Mouse (Mus musculus): ENCODE measurements around the gene Ddx31. TPM values are rescaled to one million over a fixed set of nuclear protein-coding genes. Genes with fewer than 3 reads are reported as not detected.

The Ddx31 gene
- polyA plus RNA-seq (2015; fragmentation: Nextera tagmentation; extraction: Ambion mirVana): 14.7 and 14.8 TPM in 2 replicates

DNA sequence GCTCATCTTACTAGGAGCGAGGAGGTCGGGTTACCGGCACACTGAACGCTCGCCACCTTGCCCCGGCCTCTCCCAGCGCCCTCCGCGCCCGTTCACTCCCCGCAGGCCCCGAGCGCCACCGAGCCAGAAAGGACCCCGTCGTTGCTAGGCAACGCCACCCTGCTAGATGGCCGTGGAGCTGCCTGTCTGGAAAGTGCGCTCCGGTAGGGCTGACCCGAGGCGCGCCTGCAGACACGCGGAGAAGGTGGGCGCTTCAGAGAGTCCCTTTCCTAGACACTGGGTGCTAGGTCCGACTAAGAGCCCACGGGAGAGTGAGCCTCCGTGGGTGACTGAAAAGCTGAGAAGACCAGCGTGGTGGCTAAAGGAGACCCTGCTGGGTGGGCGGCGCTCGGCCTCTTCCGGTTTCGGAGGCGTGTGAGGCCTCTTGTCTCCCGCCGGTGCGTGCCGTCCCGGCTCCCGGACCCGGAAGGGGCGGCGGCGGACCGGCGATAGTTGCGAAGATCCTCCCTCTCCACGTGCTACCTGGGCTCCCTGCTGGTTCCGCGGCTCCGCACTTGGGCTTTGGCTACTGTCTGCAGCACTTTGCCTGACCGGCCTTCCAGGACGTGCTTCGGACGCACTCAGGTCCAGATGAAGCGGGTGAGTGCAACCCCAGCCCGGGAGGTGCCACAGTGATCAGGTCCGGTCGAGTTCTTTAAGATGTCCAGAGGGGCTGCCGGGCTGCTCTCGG is at the start of gene Ddx31, which contains the start of gene Gtf3c4:
Gene Ddx31, plus strand, starts transcription at position 185 of the 730 bp plus-strand sequence.
Gene Gtf3c4, minus strand, starts transcription at position 139 of the 730 bp plus-strand sequence.
- H3K36me3 ChIP-seq: peaks cover 13% of the 10 kb centered on the region
- peaks cover 36% of the 10 kb centered on the region for H3K4me1 ChIP-seq
- H3K9me3 ChIP-seq: no peaks in the 10 kb centered on the region
- H3K27me3 ChIP-seq: no peaks in the 10 kb centered on the region
- under 1% methylated on average over 61 of the region's 63 CpGs for WGBS
- H3K4me2 ChIP-seq: peak within 1 kb of the TSS; percentile 78
- H3K4me3 ChIP-seq: peak within 1 kb of the TSS; percentile 99
- peak within 1 kb of the TSS; percentile 97 for H3K9ac ChIP-seq
- peak within 1 kb of the TSS; percentile 93 for H3K27ac ChIP-seq
- peak; percentile 93 for ATAC-seq (ENCODE audit: insufficient number of reproducible peaks, low FRiP score, low TSS enrichment, low read depth)

DNA sequence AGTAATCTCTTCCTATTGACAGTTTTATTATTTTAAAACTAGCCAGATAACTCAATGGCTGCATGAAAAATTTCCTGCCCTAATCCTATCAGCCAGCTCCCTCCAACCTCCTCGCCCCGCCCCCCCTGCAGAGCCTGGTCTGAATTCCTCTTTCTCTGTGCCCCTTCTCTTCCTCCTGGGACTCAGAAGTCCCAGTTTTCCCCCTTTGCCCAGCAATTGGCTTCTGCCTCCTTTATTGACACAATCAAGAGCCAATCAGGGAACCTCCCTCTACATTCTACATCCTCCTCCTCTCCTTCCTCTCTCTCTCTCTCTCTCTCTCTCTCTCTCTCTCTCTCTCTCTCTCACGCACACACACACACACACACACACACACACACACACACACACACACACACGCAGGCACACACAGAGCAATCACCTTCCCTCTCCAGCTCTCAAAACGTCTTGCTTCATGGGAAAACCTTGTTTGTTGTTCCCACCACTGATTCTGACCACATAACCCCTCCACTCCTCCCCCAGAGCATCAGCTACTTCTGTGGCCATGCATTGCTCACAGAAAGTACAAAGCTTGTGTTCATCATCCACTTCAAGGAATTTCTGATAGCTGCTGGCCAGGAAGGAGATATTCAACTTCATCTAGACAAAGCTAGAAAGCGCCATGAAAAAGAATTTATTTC is 47.1 kb upstream of the Ddx31 start:
- Histone ChIP-seq H3K36me3 (no peaks in the 10 kb centered on the region), H3K27me3 (peaks cover 15% of the 10 kb centered on the region), H3K9ac (no peak overlapping the region), H3K4me2 (peak overlapping the region; percentile 25; the same call in 1 of the 2 replicates), H3K4me1 (0 out of 2 replicates have a peak, but pooled peaks cover 5% of the 10 kb centered on the region), H3K4me3 (no peak overlapping the region), H3K9me3 (no peaks in the 10 kb centered on the region), H3K27ac (no peak overlapping the region)
- no peak for ATAC-seq (ENCODE audit: insufficient number of reproducible peaks, low FRiP score, low TSS enrichment, low read depth)
- WGBS: 23% methylated on average over 5 of the region's 6 CpGs

GRCm38 (mm10) chr2:28794623-28795022 is 45.6 kb upstream of the Ddx31 start:
- no peak overlapping the region for H3K4me3 ChIP-seq
- H3K9me3 ChIP-seq: no peaks in the 10 kb centered on the region
- H3K36me3 ChIP-seq: no peaks in the 10 kb centered on the region
- WGBS: 70% methylated on average over 5 of the region's 5 CpGs
- H3K4me1 ChIP-seq: 0 out of 2 replicates have a peak, but pooled peaks cover 5% of the 10 kb centered on the region
- peaks cover 15% of the 10 kb centered on the region for H3K27me3 ChIP-seq
- H3K27ac ChIP-seq: no peak overlapping the region
- no peak overlapping the region for H3K4me2 ChIP-seq
- no peak for ATAC-seq (ENCODE audit: insufficient number of reproducible peaks, low FRiP score, low TSS enrichment, low read depth)
- no peak overlapping the region for H3K9ac ChIP-seq

DNA sequence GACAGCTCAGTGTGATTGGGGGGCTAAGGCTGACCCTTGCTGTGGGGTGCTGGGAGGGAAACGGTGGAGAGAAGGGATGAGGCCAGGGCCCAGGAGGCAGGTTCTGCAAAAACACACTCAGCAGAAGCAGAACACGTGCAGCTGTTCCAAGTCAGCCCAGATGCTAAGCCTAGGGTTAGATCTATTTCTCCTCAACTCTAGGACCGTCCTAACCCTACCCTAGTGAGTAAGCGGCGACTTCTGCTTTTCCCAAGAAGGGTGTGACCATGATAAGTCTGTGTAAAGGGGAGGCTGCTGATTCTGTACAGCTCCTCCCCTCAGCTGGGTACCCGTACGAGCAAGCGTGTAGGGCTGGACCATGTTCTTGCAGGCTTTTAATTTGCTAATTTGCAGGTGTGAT is 43.9 kb upstream of the Ddx31 start:
- no peaks in the 10 kb centered on the region for H3K36me3 ChIP-seq
- no peak overlapping the region for H3K9ac ChIP-seq
- H3K4me1 ChIP-seq: 0 out of 2 replicates have a peak, but pooled peaks cover 5% of the 10 kb centered on the region
- H3K27ac ChIP-seq: no peak overlapping the region
- no peak overlapping the region for H3K4me2 ChIP-seq
- WGBS: 52% methylated on average over 8 of the region's 8 CpGs
- H3K9me3 ChIP-seq: no peaks in the 10 kb centered on the region
- no peak for ATAC-seq (ENCODE audit: insufficient number of reproducible peaks, low FRiP score, low TSS enrichment, low read depth)
- peaks cover 15% of the 10 kb centered on the region for H3K27me3 ChIP-seq
- no peak overlapping the region for H3K4me3 ChIP-seq

DNA sequence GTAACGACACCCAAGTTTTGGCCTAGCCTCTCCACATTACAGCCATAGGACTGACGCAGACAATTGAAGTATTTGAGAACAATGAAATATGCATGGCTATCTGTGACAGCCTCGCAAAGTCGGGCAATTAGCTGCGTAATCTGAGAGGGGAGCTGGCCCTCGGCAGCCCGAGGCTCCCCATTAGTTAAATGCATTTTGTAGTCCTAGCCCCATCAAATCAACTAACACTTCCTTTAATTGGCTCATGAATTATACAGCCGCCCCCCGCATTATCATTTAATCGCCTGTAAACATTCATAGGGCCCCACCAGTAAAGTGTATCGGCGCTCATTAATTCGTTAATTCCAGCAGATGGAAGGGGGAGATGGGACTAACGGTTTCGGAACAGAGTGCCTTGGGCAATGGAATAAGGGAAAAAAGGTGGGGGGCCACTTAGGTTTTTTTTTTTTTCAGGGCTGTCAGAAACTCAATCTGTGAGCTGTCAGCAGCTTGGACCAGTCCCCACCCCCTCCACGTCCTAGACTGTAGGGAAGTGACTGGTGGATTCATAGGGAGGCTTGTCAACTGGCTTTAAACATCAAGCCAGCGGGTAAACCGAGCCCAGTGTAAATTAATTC is 42.6 kb upstream of the Ddx31 start:
- Histone ChIP-seq H3K9ac (no peak overlapping the region), H3K27me3 (peaks cover 23% of the 10 kb centered on the region), H3K4me3 (no peak overlapping the region), H3K27ac (no peak overlapping the region), H3K4me2 (no peak overlapping the region), H3K36me3 (no peaks in the 10 kb centered on the region), H3K4me1 (peaks cover 13% of the 10 kb centered on the region; the same call in 1 of the 2 replicates), H3K9me3 (no peaks in the 10 kb centered on the region)
- ATAC-seq (ENCODE audit: insufficient number of reproducible peaks, low FRiP score, low TSS enrichment, low read depth): no peak
- 19% methylated on average over 18 of the region's 18 CpGs for WGBS

DNA sequence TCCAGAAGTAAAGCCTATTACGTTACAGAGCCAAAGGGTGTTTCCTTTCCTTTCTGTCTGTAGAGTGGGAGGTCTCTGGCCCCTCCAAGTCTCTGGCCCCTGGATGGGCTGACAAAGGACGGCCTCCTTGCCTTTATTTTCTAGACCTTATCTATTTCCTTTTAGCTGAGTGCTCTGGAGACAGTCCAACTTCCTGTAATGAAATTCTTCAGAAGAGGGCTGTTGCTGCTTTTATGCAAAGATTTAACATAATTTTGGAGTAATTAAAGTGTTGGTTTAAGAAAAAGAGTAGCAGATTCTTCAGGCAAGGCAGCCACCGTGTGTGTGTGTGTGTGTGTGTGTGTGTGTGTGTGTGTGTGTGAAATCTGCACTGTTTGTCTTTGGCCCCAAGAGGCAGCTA is 41.8 kb upstream of the Ddx31 start:
- H3K4me1 ChIP-seq: peaks cover 13% of the 10 kb centered on the region; the same call in 1 of the 2 replicates
- no peak overlapping the region for H3K4me2 ChIP-seq
- H3K27ac ChIP-seq: no peak overlapping the region
- no peak for ATAC-seq (ENCODE audit: insufficient number of reproducible peaks, low FRiP score, low TSS enrichment, low read depth)
- H3K9ac ChIP-seq: no peak overlapping the region
- 27% methylated on average over 3 of the region's 3 CpGs for WGBS
- H3K4me3 ChIP-seq: no peak overlapping the region
- peaks cover 31% of the 10 kb centered on the region for H3K27me3 ChIP-seq
- H3K36me3 ChIP-seq: no peaks in the 10 kb centered on the region
- H3K9me3 ChIP-seq: no peaks in the 10 kb centered on the region

- Histone ChIP-seq H3K4me2 (no peak overlapping the region), H3K36me3 (no peaks in the 10 kb centered on the region), H3K4me1 (peaks cover 13% of the 10 kb centered on the region; the same call in 1 of the 2 replicates), H3K27me3 (peaks cover 32% of the 10 kb centered on the region), H3K9me3 (no peaks in the 10 kb centered on the region), H3K9ac (no peak overlapping the region), H3K27ac (no peak overlapping the region), H3K4me3 (no peak overlapping the region)
- ATAC-seq (ENCODE audit: insufficient number of reproducible peaks, low FRiP score, low TSS enrichment, low read depth): no peak
- 26% methylated on average over 2 of the region's 2 CpGs for WGBS
Measured at GRCm38 (mm10) chr2:28799575-28799974, 40.6 kb upstream of the Ddx31 start.

GRCm38 (mm10) chr2:28803406-28803805 is 36.8 kb upstream of the Ddx31 start:
- H3K27me3 ChIP-seq: peaks cover 17% of the 10 kb centered on the region

DNA sequence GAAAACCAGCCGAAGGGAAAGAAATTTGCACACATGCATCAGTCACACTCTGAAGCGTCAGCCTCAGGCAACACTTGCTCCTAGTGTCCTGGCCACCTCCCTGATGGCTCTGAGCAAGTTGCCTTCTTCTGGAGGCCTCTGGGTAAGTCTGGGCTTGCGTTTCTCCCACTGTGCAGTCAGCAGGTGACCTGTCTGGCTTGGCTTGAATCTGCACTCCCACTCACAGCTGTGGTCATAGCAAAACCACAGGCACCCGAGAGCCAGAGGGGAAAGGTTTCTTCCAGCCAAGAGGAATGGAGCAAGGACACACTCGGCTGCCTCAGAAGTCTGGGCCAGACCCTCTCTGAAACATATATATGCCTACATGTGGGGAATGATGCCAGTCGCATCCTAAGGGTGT is 31.4 kb upstream of the Ddx31 start:
- 67% methylated on average over 6 of the region's 6 CpGs for WGBS
- Histone ChIP-seq H3K9me3 (no peaks in the 10 kb centered on the region), H3K4me2 (no peak overlapping the region), H3K27me3 (no peaks in the 10 kb centered on the region), H3K27ac (no peak overlapping the region), H3K4me3 (no peak overlapping the region), H3K9ac (no peak overlapping the region), H3K4me1 (no peaks in the 10 kb centered on the region), H3K36me3 (no peaks in the 10 kb centered on the region)
- ATAC-seq (ENCODE audit: insufficient number of reproducible peaks, low FRiP score, low TSS enrichment, low read depth): no peak

More at GRCm38 (mm10) chr2:28803406-28803805, 36.8 kb upstream of the Ddx31 start:
- Histone ChIP-seq H3K9me3 (no peaks in the 10 kb centered on the region), H3K4me3 (no peak overlapping the region), H3K27ac (no peak overlapping the region), H3K4me1 (peaks cover 8% of the 10 kb centered on the region; the same call in 1 of the 2 replicates), H3K4me2 (no peak overlapping the region), H3K9ac (no peak overlapping the region), H3K36me3 (no peaks in the 10 kb centered on the region)
- WGBS: 85% methylated on average over 7 of the region's 7 CpGs
- ATAC-seq (ENCODE audit: insufficient number of reproducible peaks, low FRiP score, low TSS enrichment, low read depth): no peak

GRCm38 (mm10) chr2:28810260-28811013 is 29.8 kb upstream of the Ddx31 start:
- 48% methylated on average over 5 of the region's 5 CpGs for WGBS
- no peak for ATAC-seq (ENCODE audit: insufficient number of reproducible peaks, low FRiP score, low TSS enrichment, low read depth)

GRCm38 (mm10) chr2:28818866-28819265 is 21.3 kb upstream of the Ddx31 start:
- Histone ChIP-seq H3K4me1 (no peaks in the 10 kb centered on the region), H3K9me3 (no peaks in the 10 kb centered on the region), H3K27ac (no peak overlapping the region), H3K27me3 (no peaks in the 10 kb centered on the region), H3K4me3 (no peak overlapping the region), H3K4me2 (no peak overlapping the region), H3K9ac (no peak overlapping the region), H3K36me3 (peaks cover 13% of the 10 kb centered on the region)
- WGBS: 70% methylated on average over 4 of the region's 4 CpGs
- ATAC-seq (ENCODE audit: insufficient number of reproducible peaks, low FRiP score, low TSS enrichment, low read depth): no peak

More at GRCm38 (mm10) chr2:28810260-28811013, 29.8 kb upstream of the Ddx31 start:
- no peaks in the 10 kb centered on the region for H3K27me3 ChIP-seq
- H3K9ac ChIP-seq: no peak overlapping the region
- H3K4me3 ChIP-seq: no peak overlapping the region
- no peak overlapping the region for H3K27ac ChIP-seq
- no peaks in the 10 kb centered on the region for H3K36me3 ChIP-seq
- H3K9me3 ChIP-seq: no peaks in the 10 kb centered on the region
- no peak overlapping the region for H3K4me2 ChIP-seq
- H3K4me1 ChIP-seq: no peaks in the 10 kb centered on the region
